Mouse (Mus musculus) heart, adult 2 months (tissue): Measurements from ENCODE around the gene Ccdc151.

Experiments used
- CTCF ChIP-seq: fragments of 200-600 bp; IDR thresholded peaks from 2 replicates; pipeline ENCODE4 v1.8.1; 2022; ENCODE audit warnings: antibody characterized with exemption, mild to moderate bottlenecking, moderate library complexity
- POLR2A ChIP-seq: fragments of 200-500 bp; IDR thresholded peaks from 2 replicates; pipeline ENCODE4 v1.6.1; 2011; ENCODE audit warnings: mild to moderate bottlenecking, low read depth, low read length, control low read depth; ENCODE audit not compliant: insufficient read depth

- TF ChIP-seq CTCF (no peak), POLR2A (no peak)
Observed at GRCm38 (mm10) chr9:21963417-21963816, 39.0 kb downstream of the Ccdc151 start, which contains the start of gene Epor.
